Mouse (Mus musculus) T-cell, adult 66 days (primary cell): ENCODE data around the gene Tchp. TPM values are rescaled to one million over a fixed set of nuclear protein-coding genes. Genes with fewer than 3 reads are reported as not detected.

Source experiments
- total RNA-seq, 2 experiments: library from RNA; stranded (reverse); gene quantifications; 3 replicates in 1 of 2; 4 replicates in 1 of 2; pipeline ENCODE4 v1.2.4; 2023

Tchp gene
- total RNA-seq, result 10 to 100 TPM; 24.8 to 25.8 TPM

GRCm38 (mm10) chr5:114707265-114708068 lies at the start of gene Tchp:
Tchp (plus strand) TSS chr5:114707760.

GRCm38 (mm10) chr5:114658255-114658654 lies 49.3 kb upstream of the Tchp start, which contains the start of gene Trpv4:
Trpv4 (minus strand) TSS chr5:114658421.

GRCm38 (mm10) chr5:114690633-114691567 lies 16.7 kb upstream of the Tchp start, which contains the start of gene Gltp:
Gltp (minus strand) TSS chr5:114690984.

Other genes with a start within 250 kb of the Tchp start
- gene Fam222a, start 139.7 kb upstream of the Tchp start, total RNA-seq, result 1 to 10 TPM; 6.1 to 8.7 TPM
- under 1 TPM in 1 of 2 experiments, not detected in 1; 0.70 TPM for gene Trpv4, start 49.3 kb upstream of the Tchp start, total RNA-seq
- gene Gltp, start 16.8 kb upstream of the Tchp start, total RNA-seq, result 100 to 1,000 TPM; 141 to 143 TPM
- gene Ankrd13a, start 66.9 kb downstream of the Tchp start, total RNA-seq, result 100 to 1,000 TPM; 137 to 146 TPM
- gene Git2, start 67.8 kb downstream of the Tchp start, total RNA-seq, result 100 to 1,000 TPM; 177 to 195 TPM
- gene 1500011B03Rik, start 115.7 kb downstream of the Tchp start, total RNA-seq, result 10 to 100 TPM; 46.8 to 58.9 TPM
- gene 4930519G04Rik, start 145.9 kb downstream of the Tchp start, total RNA-seq, result not detected
- gene Gm9936, start 150.9 kb downstream of the Tchp start, total RNA-seq, result not detected
- gene Oasl2, start 189.2 kb downstream of the Tchp start, total RNA-seq, result 1 to 10 TPM; 4.9 to 9.6 TPM
- 1 to 10 TPM; 3.2 TPM for gene Oasl1, start 215.5 kb downstream of the Tchp start, total RNA-seq
- 10 to 100 TPM; 33.9 to 35.1 TPM for gene 2210016L21Rik, start 234.4 kb downstream of the Tchp start, total RNA-seq